ENCODE assay signal across 9 mouse cellular contexts in the genomic region with DNA sequence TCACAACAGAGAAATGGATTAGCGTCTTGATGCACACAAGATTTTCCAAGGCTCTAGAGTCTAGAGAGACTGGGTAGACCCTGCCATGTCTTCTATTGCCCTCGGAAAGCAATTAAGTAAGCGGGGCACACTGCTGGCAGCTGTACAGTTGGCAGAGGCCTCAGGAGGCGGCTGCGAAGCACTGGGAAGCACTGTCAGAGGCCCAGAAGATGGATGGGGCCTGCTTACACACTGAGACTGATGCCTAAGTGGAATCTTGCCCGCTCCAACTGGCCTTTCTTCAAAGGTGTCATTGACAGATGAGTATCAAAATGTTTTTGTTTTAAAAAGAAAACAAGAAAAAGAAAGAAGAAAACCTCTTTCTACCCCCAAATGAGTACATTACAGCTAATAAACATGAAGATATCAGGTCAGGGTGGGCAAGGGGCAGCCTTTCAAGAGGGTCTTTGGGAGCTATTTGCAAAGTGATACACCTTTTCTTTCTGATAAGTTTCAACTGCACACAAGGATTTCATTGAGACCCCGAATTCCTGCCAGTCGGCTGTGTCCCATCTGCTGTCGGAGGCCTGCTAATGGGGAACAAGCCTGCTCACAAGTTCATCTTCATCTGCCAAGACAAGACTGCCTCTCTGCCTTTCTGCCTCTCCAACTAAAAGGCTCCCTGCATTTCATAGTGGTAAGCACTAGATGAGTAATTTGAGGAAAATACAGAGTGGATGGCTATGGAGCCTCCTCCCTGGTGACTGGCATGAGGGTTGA. TPM values are rescaled to one million over a fixed set of nuclear protein-coding genes. Genes with fewer than 3 reads are reported as not detected.
DNase-seq lines count a peak whose midpoint lies in the region; ATAC-seq and TF ChIP-seq lines count a peak whose summit lies in the region.
"Had no signal": no experiment of that assay in that cellular context is flagged by ENCODE, and none has a peak within 500 bp of the region (broad histone marks: within the 10 kb centered on the region; RNA-seq: fewer than 3 reads in every experiment).

No protein-coding gene starts in this region.

- intact Hi-C loops in heart, postnatal 14 days (cut with DNase I) = no loop called here

- WGBS in heart, embryonic 13.5 days = 66% methylated on average over 9 of the region's 9 CpGs

- H3K9me3 ChIP-seq in heart, embryonic 13.5 days = no peaks in the 10 kb centered on the region

- no peaks in the 10 kb centered on the region for H3K27me3 ChIP-seq in heart, embryonic 13.5 days (replicated peaks)

- no peak overlapping the region for H3K4me3 ChIP-seq in heart, embryonic 13.5 days

- H3K4me2 ChIP-seq in heart, embryonic 13.5 days = no peak overlapping the region

- TF ChIP-seq CTCF in brain, embryonic 14.5 days (IDR thresholded peaks at IDR 0.05; ENCODE audit: borderline replicate concordance, extremely low read depth, insufficient read depth, insufficient read length) = no peak

- peaks cover 22% of the 10 kb centered on the region for H3K4me1 ChIP-seq in heart, embryonic 13.5 days

- ATAC-seq in heart, embryonic 13.5 days (ENCODE audit: extremely low read depth, insufficient number of reproducible peaks, low FRiP score, low TSS enrichment) = no peak

- H3K9ac ChIP-seq in heart, embryonic 13.5 days = no peak overlapping the region

- H3K27ac ChIP-seq in heart, embryonic 13.5 days (replicated peaks) = peak overlapping the region; percentile 50

- no peak for DNase-seq in heart, postnatal 14 days
- DNase-seq in lung, postnatal 36 days = peak; percentile 20
- DNase-seq in lung, postnatal 25 days (ENCODE audit: low spot score) = no peak
- peak; percentile 89 for DNase-seq in brain, embryonic 14.5 days (ENCODE audit: low read depth)
- DNase-seq in layer of hippocampus, postnatal 36 days = peak; percentile 36 to 55
- DNase-seq in urinary bladder, postnatal 10 days (ENCODE audit: low spot score) = no peak
- no peak for DNase-seq in left cerebral cortex, adult 8-10 months (ENCODE audit: low spot score in 2 of 2)
- DNase-seq: thymus, postnatal 4 days had no signal

- no peak for TF ChIP-seq POLR2A in brain, embryonic 14.5 days (IDR thresholded peaks at IDR 0.05; ENCODE audit: borderline replicate concordance, extremely low read depth, insufficient read depth, insufficient read length, poor library complexity, severe bottlenecking)

- no peaks in the 10 kb centered on the region for H3K36me3 ChIP-seq in heart, embryonic 13.5 days

RNA-seq across cellular contexts. Expression of gene Lrtm1, which starts 22.8 kb away (rescaled TPM):
- polyA plus RNA-seq in heart, embryonic 13.5 days (2015; fragmentation: Nextera tagmentation; extraction: Ambion mirVana) = 1.5 and 1.9 TPM in 2 replicates
- total RNA-seq in heart, postnatal 14 days (2021) = 100 to 1,000 TPM; 149 to 157 TPM
- 0.05 and 0.08 TPM in 2 replicates for polyA plus RNA-seq in brain, embryonic 14.5 days (2012; rRNA removed)
- total RNA-seq in layer of hippocampus, postnatal 36 days (2021) = not detected
- under 1 TPM in 2 of 4 experiments, not detected in 2; 0.07 to 0.14 TPM for total RNA-seq in left cerebral cortex, adult 8-10 months (2022)

Comparison
In these comparisons a context has a peak if more than half of its experiments do, and no peak if none do; other contexts are left out.
1. DNase-seq: peak in lung, postnatal 36 days (single experiment), brain, embryonic 14.5 days (single experiment) and layer of hippocampus, postnatal 36 days (2 of 2); none in heart, postnatal 14 days (0 of 2), lung, postnatal 25 days (single experiment), urinary bladder, postnatal 10 days (single experiment) and left cerebral cortex, adult 8-10 months (0 of 2).
2. RNA of gene Lrtm1, which starts 22.8 kb away (total RNA-seq): 149 to 157 TPM in heart, postnatal 14 days; 0.07 to 0.14 TPM in left cerebral cortex, adult 8-10 months and not detected in layer of hippocampus, postnatal 36 days; every median in the first group is over 100 times any median in the second.